Mouse (Mus musculus) kidney, adult 2 months (tissue): ENCODE results near the gene Sgk1. TPM values are rescaled to one million over a fixed set of nuclear protein-coding genes. Genes with fewer than 3 reads are reported as not detected.
A peak's percentile ranks its signal among the peaks of the same experiment; 100 is the strongest.

Experiments used
- DNase-seq: peaks from one replicate; pipeline ENCODE4 v3.0.0; 2021
- H3K27ac ChIP-seq: fragments of 200-500 bp; 2 replicates; pipeline ENCODE4 v1.5.1; 2012; ENCODE audit warnings: low read depth, low read length, control low read depth, inconsistent platforms; ENCODE audit not compliant: insufficient read depth
- H3K27me3 ChIP-seq: fragments of 200-500 bp; replicated peaks from 2 replicates; pipeline ENCODE4 v1.6.1; 2012; ENCODE audit warnings: mild to moderate bottlenecking, moderate library complexity, low read length, inconsistent platforms; ENCODE audit not compliant: control insufficient read depth, insufficient read depth
- H3K36me3 ChIP-seq: fragments of 200-500 bp; 2 replicates; pipeline ENCODE4 v1.6.1; 2012; ENCODE audit warnings: mild to moderate bottlenecking, moderate library complexity, low read length, inconsistent platforms; ENCODE audit not compliant: control insufficient read depth, insufficient read depth
- H3K4me1 ChIP-seq: fragments of 200-500 bp; 2 replicates; pipeline ENCODE4 v1.6.1; 2011; ENCODE audit warnings: low read length; ENCODE audit not compliant: control insufficient read depth, insufficient read depth
- H3K4me3 ChIP-seq: fragments of 200-500 bp; 2 replicates; pipeline ENCODE4 v1.5.1; 2011; ENCODE audit warnings: mild to moderate bottlenecking, low read depth, low read length, control low read depth; ENCODE audit not compliant: insufficient read depth
- CTCF ChIP-seq: fragments of 200-500 bp; conservative IDR thresholded peaks from 2 replicates; pipeline ENCODE4 v1.5.1; 2011; ENCODE audit warnings: low read depth, mild to moderate bottlenecking, control low read depth, low read length, moderate library complexity, mixed read lengths; ENCODE audit not compliant: insufficient read depth, insufficient read length
- POLR2A ChIP-seq: fragments of 200-500 bp; IDR thresholded peaks from one replicate; pipeline ENCODE4 v1.6.1; 2011; ENCODE audit warnings: low read depth, low read length, control low read depth
- WGBS: fragments of 180-500 bp; shearing (Covaris S2); methylation state at CpG from one replicate; pipeline ENCODE4 v1.1.7; 2018; 5-methylcytosine and 5-hydroxymethylcytosine counted together
- polyA plus RNA-seq: library from polyadenylated mRNA; depleted of rRNA; stranded (reverse); fragments of >200 nt; gene quantifications from 2 replicates; pipeline ENCODE4 v1.2.3, GENCODE M21; 2012

Sgk1 gene
- polyA plus RNA-seq, 1 experiment: 76.5 TPM

- 0 out of 2 replicates have a peak, but pooled peaks cover 2% of the 10 kb centered on the region for H3K4me1 ChIP-seq
- 49% methylated on average over 5 of the region's 5 CpGs for WGBS
- no peak overlapping the region for H3K4me3 ChIP-seq
- peak overlapping the region; percentile 49; the same call in 1 of the 2 replicates for H3K27ac ChIP-seq
- no peak for TF ChIP-seq CTCF
- no peak for TF ChIP-seq POLR2A
- no peak for DNase-seq
- no peaks in the 10 kb centered on the region for H3K27me3 ChIP-seq
- no peaks in the 10 kb centered on the region for H3K36me3 ChIP-seq
Observed at GRCm38 (mm10) chr10:21906894-21907446, 25.0 kb downstream of the Sgk1 start.

GRCm38 (mm10) chr10:21907784-21908183 is 25.8 kb downstream of the Sgk1 start:
- Histone ChIP-seq H3K27me3 (no peaks in the 10 kb centered on the region), H3K4me1 (0 out of 2 replicates have a peak, but pooled peaks cover 2% of the 10 kb centered on the region), H3K27ac (no peak overlapping the region), H3K4me3 (no peak overlapping the region), H3K36me3 (no peaks in the 10 kb centered on the region)
- peak; percentile 11 for DNase-seq
- WGBS: 58% methylated on average over 3 of the region's 3 CpGs
- TF ChIP-seq CTCF: no peak
- no peak for TF ChIP-seq POLR2A

- 81% methylated on average over 1 of the region's 1 CpGs for WGBS
- Histone ChIP-seq H3K4me3 (no peak overlapping the region), H3K27me3 (no peaks in the 10 kb centered on the region), H3K27ac (no peak overlapping the region), H3K36me3 (no peaks in the 10 kb centered on the region), H3K4me1 (0 out of 2 replicates have a peak, but pooled peaks cover 2% of the 10 kb centered on the region)
- TF ChIP-seq POLR2A (no peak), CTCF (no peak)
- peak; percentile 5 for DNase-seq
Observed at GRCm38 (mm10) chr10:21908686-21909085, 26.7 kb downstream of the Sgk1 start.

GRCm38 (mm10) chr10:21910334-21910733 is 28.4 kb downstream of the Sgk1 start:
- WGBS: 92% methylated on average over 9 of the region's 9 CpGs
- Histone ChIP-seq H3K4me3 (no peak overlapping the region), H3K4me1 (0 out of 2 replicates have a peak, but pooled peaks cover 2% of the 10 kb centered on the region), H3K27me3 (no peaks in the 10 kb centered on the region), H3K36me3 (no peaks in the 10 kb centered on the region), H3K27ac (no peak overlapping the region)
- no peak for DNase-seq
- TF ChIP-seq POLR2A: no peak
- TF ChIP-seq CTCF: no peak

- 0 out of 2 replicates have a peak, but pooled peaks cover 2% of the 10 kb centered on the region for H3K4me1 ChIP-seq
- H3K36me3 ChIP-seq: no peaks in the 10 kb centered on the region
- 81% methylated on average over 10 of the region's 10 CpGs for WGBS
- no peak overlapping the region for H3K27ac ChIP-seq
- DNase-seq: no peak
- H3K4me3 ChIP-seq: no peak overlapping the region
- no peaks in the 10 kb centered on the region for H3K27me3 ChIP-seq
- TF ChIP-seq POLR2A: no peak
- TF ChIP-seq CTCF: no peak
Observed at GRCm38 (mm10) chr10:21911303-21911947, 29.4 kb downstream of the Sgk1 start.

- Histone ChIP-seq H3K27ac (no peak overlapping the region), H3K4me3 (no peak overlapping the region), H3K36me3 (no peaks in the 10 kb centered on the region), H3K27me3 (no peaks in the 10 kb centered on the region), H3K4me1 (no peaks in the 10 kb centered on the region)
- TF ChIP-seq POLR2A: no peak
- no peak for TF ChIP-seq CTCF
- WGBS: 50% methylated on average over 1 of the region's 1 CpGs
- DNase-seq: no peak
Observed at GRCm38 (mm10) chr10:21914751-21915150, 32.8 kb downstream of the Sgk1 start.

GRCm38 (mm10) chr10:21916301-21917071 is 34.5 kb downstream of the Sgk1 start:
- H3K4me1 ChIP-seq: no peaks in the 10 kb centered on the region
- H3K4me3 ChIP-seq: no peak overlapping the region
- TF ChIP-seq POLR2A: no peak
- no peak for TF ChIP-seq CTCF
- no peaks in the 10 kb centered on the region for H3K36me3 ChIP-seq
- no peaks in the 10 kb centered on the region for H3K27me3 ChIP-seq
- 91% methylated on average over 11 of the region's 11 CpGs for WGBS
- no peak overlapping the region for H3K27ac ChIP-seq
- no peak for DNase-seq
